In the genomic region with DNA sequence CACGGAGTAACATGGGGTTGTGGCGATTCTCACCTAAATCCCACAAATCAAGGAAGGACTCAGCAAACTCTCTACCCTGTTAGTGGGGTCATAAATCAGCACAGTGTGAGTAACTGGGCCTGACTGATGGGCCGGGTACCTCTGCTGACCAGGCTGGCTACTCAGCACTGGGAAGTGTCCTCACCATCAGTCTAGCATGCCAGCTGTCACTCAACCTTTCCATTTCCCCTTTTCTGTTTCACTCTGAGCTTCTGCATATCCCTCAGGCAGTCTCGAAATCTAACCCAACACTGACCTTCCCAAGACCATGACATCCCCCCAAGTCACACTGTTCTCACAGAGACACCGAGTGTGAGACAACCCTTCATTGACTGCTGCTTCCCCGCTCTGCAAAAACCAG, we compare ENCODE assay signal across 1 mouse cellular context.
TF ChIP-seq lines count a peak whose summit lies in the region.

No protein-coding gene starts in this region.

TF ChIP-seq in CH12.LX, 34 proteins besides CTCF, POLR2A, EP300 and RAD21 (continued from another document):
- TF ChIP-seq MXI1 (IDR thresholded peaks at IDR 0.05; ENCODE audit: low read depth, low read length) (no peak; the same call in 1 of the 2 replicates), KAT2A (IDR thresholded peaks at IDR 0.05; ENCODE audit: insufficient replicate concordance, low read length) (no peak), MAZ (IDR thresholded peaks at IDR 0.05; ENCODE audit: low read depth, low read length) (no peak), SIN3A (IDR thresholded peaks at IDR 0.05; ENCODE audit: low read length) (peak; percentile 67; the same call in 1 of the 2 replicates), JUND (conservative IDR thresholded peaks at IDR 0.05; ENCODE audit: low read depth, low read length) (peak; percentile 80), MAFK (IDR thresholded peaks at IDR 0.05; ENCODE audit: insufficient replicate concordance, low read length) (0 out of 2 replicates have a peak, but pooled peaks have one; percentile 34), E2F4 (IDR thresholded peaks at IDR 0.05; ENCODE audit: insufficient replicate concordance, low read depth, low read length) (no peak), HCFC1 (IDR thresholded peaks at IDR 0.05; ENCODE audit: low read depth, low read length) (no peak), TCF12 (IDR thresholded peaks at IDR 0.05; ENCODE audit: low read depth, low read length) (peak; percentile 90), POLR2AphosphoS2 (IDR thresholded peaks at IDR 0.05; ENCODE audit: low read depth, low read length) (no peak), NELFE (IDR thresholded peaks at IDR 0.05; ENCODE audit: low read depth, low read length) (no peak), ZNF384 (IDR thresholded peaks at IDR 0.05; ENCODE audit: low read depth, low read length) (no peak), IRF4 (IDR thresholded peaks at IDR 0.05; ENCODE audit: low read depth, low read length) (peak; percentile 95), MEF2A (IDR thresholded peaks at IDR 0.05; ENCODE audit: borderline replicate concordance, low read depth, low read length) (peak; percentile 82), ZC3H11A (IDR thresholded peaks at IDR 0.05; ENCODE audit: low read depth, low read length) (no peak), UBTF (IDR thresholded peaks at IDR 0.05; ENCODE audit: low read depth, low read length) (no peak), NRF1 (IDR thresholded peaks at IDR 0.05; ENCODE audit: low read depth, low read length) (0 out of 2 replicates have a peak, but pooled peaks have one; percentile 27)
